Mouse (Mus musculus): ENCODE data around the gene Prkce. TPM values are rescaled to one million over a fixed set of nuclear protein-coding genes. Genes with fewer than 3 reads are reported as not detected.

Prkce gene
- polyA plus RNA-seq, 1 experiment from 2014 or later, result 9.4 TPM

GRCm38 (mm10) chr17:86214285-86214684 lies 46.7 kb downstream of the Prkce start:
- H3K9me3 ChIP-seq, result no peaks in the 10 kb centered on the region
- H3K4me3 ChIP-seq, result no peak overlapping the region
- peaks cover 42% of the 10 kb centered on the region for H3K4me1 ChIP-seq
- H3K36me3 ChIP-seq, result no peaks in the 10 kb centered on the region
- H3K27ac ChIP-seq, result peak overlapping the region; percentile 39; the same call in 1 of the 2 replicates
- no peak for DNase-seq (ENCODE audit: low spot score)
- WGBS, result 42% methylated on average over 9 of the region's 9 CpGs
- H3K27me3 ChIP-seq (ENCODE audit: insufficient read depth, poor library complexity, severe bottlenecking), result no peaks in the 10 kb centered on the region

DNA sequence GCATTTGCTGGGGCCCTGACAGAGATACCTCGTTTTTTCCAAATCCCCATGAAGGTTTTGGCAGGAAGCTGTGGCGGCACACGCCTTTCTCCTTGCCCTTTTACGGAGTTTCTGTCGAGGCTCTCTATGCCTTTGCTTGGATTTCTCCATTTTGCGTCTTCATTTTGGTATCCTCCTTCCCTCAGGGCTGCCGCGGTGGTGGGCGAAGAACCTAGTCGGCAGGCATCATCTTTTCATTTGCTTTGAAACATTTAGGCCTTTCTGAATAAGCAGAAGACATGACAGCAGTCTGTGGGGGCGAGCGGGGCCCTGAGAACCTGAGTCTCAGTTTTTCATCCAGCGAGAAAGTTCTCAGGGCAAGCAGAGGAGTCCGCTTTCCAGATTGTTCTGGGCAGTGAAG lies 47.2 kb downstream of the Prkce start:
- Histone ChIP-seq H3K27me3 (ENCODE audit: insufficient read depth, poor library complexity, severe bottlenecking) (no peaks in the 10 kb centered on the region), H3K36me3 (no peaks in the 10 kb centered on the region), H3K4me3 (no peak overlapping the region), H3K4me1 (peaks cover 38% of the 10 kb centered on the region), H3K9me3 (no peaks in the 10 kb centered on the region), H3K27ac (no peak overlapping the region)
- 80% methylated on average over 14 of the region's 14 CpGs for WGBS
- DNase-seq (ENCODE audit: low spot score), result no peak

- H3K4me1 ChIP-seq, result peaks cover 32% of the 10 kb centered on the region
- 77% methylated on average over 7 of the region's 7 CpGs for WGBS
- no peaks in the 10 kb centered on the region for H3K36me3 ChIP-seq
- no peaks in the 10 kb centered on the region for H3K9me3 ChIP-seq
- no peaks in the 10 kb centered on the region for H3K27me3 ChIP-seq (ENCODE audit: insufficient read depth, poor library complexity, severe bottlenecking)
- no peak overlapping the region for H3K4me3 ChIP-seq
- no peak for DNase-seq (ENCODE audit: low spot score)
- H3K27ac ChIP-seq, result no peak overlapping the region
Observed at GRCm38 (mm10) chr17:86215771-86216170, 48.2 kb downstream of the Prkce start.

DNA sequence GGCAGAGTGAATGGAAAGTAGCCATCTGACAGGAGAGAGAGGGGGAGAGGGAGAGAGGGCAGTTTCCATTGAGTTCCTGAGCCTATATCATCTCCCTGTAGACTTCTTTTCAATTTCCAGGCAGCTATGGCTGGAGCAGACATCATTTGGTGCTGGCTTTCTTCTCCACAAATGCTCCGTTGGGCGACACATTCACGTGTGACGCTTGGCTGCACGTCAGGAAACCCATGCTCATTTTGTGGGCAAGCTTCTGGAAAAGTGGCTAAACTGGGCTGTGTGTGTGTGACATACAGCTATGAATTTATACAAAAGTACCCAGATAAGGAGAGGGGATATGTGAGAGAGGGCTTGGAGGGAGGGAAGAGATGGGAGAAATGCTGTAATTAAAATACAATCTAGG lies 49.9 kb downstream of the Prkce start:
- H3K9me3 ChIP-seq, result no peaks in the 10 kb centered on the region
- WGBS, result 83% methylated on average over 5 of the region's 5 CpGs
- H3K27me3 ChIP-seq (ENCODE audit: insufficient read depth, poor library complexity, severe bottlenecking), result no peaks in the 10 kb centered on the region
- no peak overlapping the region for H3K4me3 ChIP-seq
- no peaks in the 10 kb centered on the region for H3K36me3 ChIP-seq
- peaks cover 32% of the 10 kb centered on the region for H3K4me1 ChIP-seq
- no peak overlapping the region for H3K27ac ChIP-seq
- DNase-seq (ENCODE audit: low spot score), result no peak

- Histone ChIP-seq H3K9me3 (no peaks in the 10 kb centered on the region), H3K36me3 (no peaks in the 10 kb centered on the region), H3K27me3 (ENCODE audit: insufficient read depth, poor library complexity, severe bottlenecking) (no peaks in the 10 kb centered on the region), H3K4me3 (no peak overlapping the region), H3K27ac (no peak overlapping the region; the same call in 1 of the 2 replicates), H3K4me1 (peaks cover 28% of the 10 kb centered on the region)
- DNase-seq (ENCODE audit: low spot score), result no peak
- WGBS, result 69% methylated on average over 11 of the region's 11 CpGs
Observed at GRCm38 (mm10) chr17:86218553-86218952, 51.0 kb downstream of the Prkce start.

- Histone ChIP-seq H3K36me3 (0 out of 2 replicates have a peak, but pooled peaks cover 3% of the 10 kb centered on the region), H3K27me3 (ENCODE audit: insufficient read depth, poor library complexity, severe bottlenecking) (no peaks in the 10 kb centered on the region), H3K4me3 (no peak overlapping the region), H3K9me3 (no peaks in the 10 kb centered on the region), H3K4me1 (peaks cover 43% of the 10 kb centered on the region), H3K27ac (no peak overlapping the region)
- 82% methylated on average over 10 of the region's 10 CpGs for WGBS
- no peak for DNase-seq (ENCODE audit: low spot score)
Observed at GRCm38 (mm10) chr17:86225488-86226186, 58.1 kb downstream of the Prkce start.

GRCm38 (mm10) chr17:86226198-86226597 lies 58.6 kb downstream of the Prkce start:
- Histone ChIP-seq H3K27ac (no peak overlapping the region), H3K9me3 (no peaks in the 10 kb centered on the region), H3K36me3 (0 out of 2 replicates have a peak, but pooled peaks cover 3% of the 10 kb centered on the region), H3K27me3 (ENCODE audit: insufficient read depth, poor library complexity, severe bottlenecking) (no peaks in the 10 kb centered on the region), H3K4me3 (no peak overlapping the region), H3K4me1 (peaks cover 43% of the 10 kb centered on the region)
- DNase-seq (ENCODE audit: low spot score), result no peak
- 64% methylated on average over 8 of the region's 8 CpGs for WGBS

DNA sequence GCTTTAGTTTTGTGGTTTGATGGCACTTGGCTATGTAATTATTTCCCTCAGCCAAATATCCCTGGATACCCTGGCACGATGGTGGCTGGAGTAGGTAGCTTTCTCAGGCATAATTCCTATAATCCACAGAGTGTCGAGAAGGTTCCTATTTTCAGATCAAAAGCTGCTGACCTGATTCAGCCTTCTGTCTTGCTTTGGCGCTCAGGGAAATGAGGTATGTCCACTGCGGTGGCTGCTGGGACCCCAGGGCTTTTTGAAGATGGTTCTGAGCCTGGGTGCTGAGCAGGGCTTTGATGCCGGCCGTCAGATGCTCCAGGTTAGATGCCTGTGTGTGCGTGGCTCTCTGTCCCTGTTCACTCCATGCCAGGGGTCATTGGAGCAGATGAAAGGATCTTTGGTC lies 59.0 kb downstream of the Prkce start:
- Histone ChIP-seq H3K27me3 (ENCODE audit: insufficient read depth, poor library complexity, severe bottlenecking) (no peaks in the 10 kb centered on the region), H3K4me1 (peaks cover 45% of the 10 kb centered on the region), H3K36me3 (0 out of 2 replicates have a peak, but pooled peaks cover 3% of the 10 kb centered on the region), H3K27ac (no peak overlapping the region), H3K4me3 (no peak overlapping the region), H3K9me3 (no peaks in the 10 kb centered on the region)
- WGBS, result 81% methylated on average over 7 of the region's 7 CpGs
- DNase-seq (ENCODE audit: low spot score), result no peak

GRCm38 (mm10) chr17:86227389-86227788 lies 59.8 kb downstream of the Prkce start:
- H3K4me1 ChIP-seq, result peaks cover 49% of the 10 kb centered on the region
- DNase-seq (ENCODE audit: low spot score), result no peak
- H3K27me3 ChIP-seq (ENCODE audit: insufficient read depth, poor library complexity, severe bottlenecking), result no peaks in the 10 kb centered on the region
- H3K27ac ChIP-seq, result no peak overlapping the region
- WGBS, result 78% methylated on average over 3 of the region's 3 CpGs
- H3K9me3 ChIP-seq, result no peaks in the 10 kb centered on the region
- no peak overlapping the region for H3K4me3 ChIP-seq
- 0 out of 2 replicates have a peak, but pooled peaks cover 3% of the 10 kb centered on the region for H3K36me3 ChIP-seq

DNA sequence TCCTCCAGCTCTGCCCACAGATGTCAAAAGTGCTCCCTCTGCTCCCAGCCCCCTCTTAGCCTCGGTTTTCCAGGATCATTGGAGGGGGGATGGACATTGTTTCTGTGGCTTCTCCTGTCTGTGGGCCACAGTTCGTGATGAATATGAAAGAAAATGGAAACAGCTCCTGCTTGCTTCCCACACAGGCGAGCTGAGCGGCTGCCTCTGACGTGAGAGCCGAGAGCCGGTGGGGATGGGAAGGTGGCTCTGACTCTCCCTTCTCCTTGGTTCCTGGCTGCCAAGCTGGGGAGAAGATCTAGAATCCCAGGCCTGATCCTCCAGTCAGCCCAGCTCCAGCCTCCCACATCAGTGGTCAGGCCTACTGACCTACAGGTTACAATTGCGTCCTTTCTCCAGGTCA lies 61.3 kb downstream of the Prkce start:
- Histone ChIP-seq H3K4me1 (peaks cover 49% of the 10 kb centered on the region), H3K36me3 (peaks cover 7% of the 10 kb centered on the region; the same call in 1 of the 2 replicates), H3K27me3 (ENCODE audit: insufficient read depth, poor library complexity, severe bottlenecking) (no peaks in the 10 kb centered on the region), H3K27ac (no peak overlapping the region), H3K9me3 (no peaks in the 10 kb centered on the region), H3K4me3 (no peak overlapping the region)
- DNase-seq (ENCODE audit: low spot score), result no peak
- WGBS, result 88% methylated on average over 8 of the region's 8 CpGs

- 89% methylated on average over 16 of the region's 16 CpGs for WGBS
- Histone ChIP-seq H3K27ac (no peak overlapping the region), H3K4me3 (no peak overlapping the region)
Observed at GRCm38 (mm10) chr17:86230141-86230633, 62.6 kb downstream of the Prkce start.

GRCm38 (mm10) chr17:86231741-86232179 lies 64.2 kb downstream of the Prkce start:
- Histone ChIP-seq H3K27me3 (ENCODE audit: insufficient read depth, poor library complexity, severe bottlenecking) (no peaks in the 10 kb centered on the region), H3K9me3 (no peaks in the 10 kb centered on the region), H3K4me3 (no peak overlapping the region), H3K4me1 (peaks cover 46% of the 10 kb centered on the region), H3K27ac (no peak overlapping the region), H3K36me3 (peaks cover 8% of the 10 kb centered on the region; the same call in 1 of the 2 replicates)
- 61% methylated on average over 12 of the region's 12 CpGs for WGBS
- no peak for DNase-seq (ENCODE audit: low spot score)

More at GRCm38 (mm10) chr17:86230141-86230633, 62.6 kb downstream of the Prkce start:
- no peaks in the 10 kb centered on the region for H3K9me3 ChIP-seq
- no peak for DNase-seq (ENCODE audit: low spot score)
- peaks cover 48% of the 10 kb centered on the region for H3K4me1 ChIP-seq
- H3K27me3 ChIP-seq (ENCODE audit: insufficient read depth, poor library complexity, severe bottlenecking), result no peaks in the 10 kb centered on the region
- H3K36me3 ChIP-seq, result peaks cover 8% of the 10 kb centered on the region; the same call in 1 of the 2 replicates

- H3K27ac ChIP-seq, result no peak overlapping the region
Observed at GRCm38 (mm10) chr17:86232248-86232647, 64.7 kb downstream of the Prkce start.

More at GRCm38 (mm10) chr17:86232248-86232647, 64.7 kb downstream of the Prkce start:
- Histone ChIP-seq H3K4me1 (peaks cover 46% of the 10 kb centered on the region), H3K36me3 (peaks cover 8% of the 10 kb centered on the region; the same call in 1 of the 2 replicates), H3K27me3 (ENCODE audit: insufficient read depth, poor library complexity, severe bottlenecking) (no peaks in the 10 kb centered on the region), H3K9me3 (no peaks in the 10 kb centered on the region), H3K4me3 (no peak overlapping the region)
- no peak for DNase-seq (ENCODE audit: low spot score)
- 92% methylated on average over 4 of the region's 4 CpGs for WGBS
